Mouse (Mus musculus): ENCODE measurements at regions not wholly inside any gene's neighbourhood (a gene's known extent, or its start where the extent isn't known, plus 50 kb on each side); places are given as distances from the start of the nearest gene placed in this dataset.

DNA sequence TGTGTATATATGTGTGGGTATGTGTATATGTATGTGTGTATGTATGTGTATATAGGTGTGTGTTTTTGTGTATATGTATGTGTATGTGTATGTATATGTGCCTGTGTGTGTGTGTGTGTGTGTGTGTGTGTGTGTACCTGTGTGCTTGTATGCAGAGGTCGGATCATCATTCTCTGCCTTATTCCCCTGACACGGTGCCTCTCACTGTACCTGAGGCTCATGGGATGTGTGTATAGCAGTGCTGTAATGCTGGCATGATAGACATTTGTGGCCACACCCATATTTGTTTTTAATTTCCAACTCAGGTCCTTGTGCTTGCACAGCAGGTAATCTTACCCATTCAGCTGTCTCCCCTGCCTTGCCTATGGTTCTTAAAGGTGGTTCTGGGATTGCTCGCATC lies 402.1 kb upstream of the Tmpo start:
- DNase-seq (ENCODE audit: low read depth, low spot score): no peak

- peak; percentile 42 for DNase-seq (ENCODE audit: low read depth, low spot score)
These were observed 399.8 kb upstream of the Tmpo start for GRCm38 (mm10) chr10:91580959-91581358.

GRCm38 (mm10) chr10:91575323-91576064 lies 394.4 kb upstream of the Tmpo start:
- DNase-seq (ENCODE audit: low read depth, low spot score): no peak

DNA sequence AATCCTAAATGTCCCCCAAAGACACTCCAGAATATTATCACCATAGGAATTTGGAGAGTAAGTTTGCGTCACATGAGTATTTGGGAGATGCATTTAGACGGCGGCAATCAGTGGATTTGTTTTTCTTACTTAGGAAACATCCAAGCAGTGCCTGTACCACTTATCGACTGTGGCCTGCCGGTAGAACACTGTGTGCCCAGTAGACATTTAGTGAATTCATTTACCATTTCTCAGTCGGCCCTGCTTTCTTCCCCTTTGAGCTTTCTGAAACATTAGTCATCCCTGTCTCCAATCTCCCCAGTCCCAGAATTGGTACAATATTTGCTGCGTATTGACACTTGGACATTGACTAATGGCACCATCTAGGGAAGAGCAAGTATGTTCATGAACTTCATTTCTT lies 391.7 kb upstream of the Tmpo start:
- no peak for DNase-seq (ENCODE audit: low read depth, low spot score)

- DNase-seq (ENCODE audit: low read depth, low spot score): no peak
These were observed 387.9 kb upstream of the Tmpo start for GRCm38 (mm10) chr10:91569046-91569445.

- no peak for DNase-seq (ENCODE audit: low read depth, low spot score)
These were observed 385.1 kb upstream of the Tmpo start for GRCm38 (mm10) chr10:91566116-91566774.

DNA sequence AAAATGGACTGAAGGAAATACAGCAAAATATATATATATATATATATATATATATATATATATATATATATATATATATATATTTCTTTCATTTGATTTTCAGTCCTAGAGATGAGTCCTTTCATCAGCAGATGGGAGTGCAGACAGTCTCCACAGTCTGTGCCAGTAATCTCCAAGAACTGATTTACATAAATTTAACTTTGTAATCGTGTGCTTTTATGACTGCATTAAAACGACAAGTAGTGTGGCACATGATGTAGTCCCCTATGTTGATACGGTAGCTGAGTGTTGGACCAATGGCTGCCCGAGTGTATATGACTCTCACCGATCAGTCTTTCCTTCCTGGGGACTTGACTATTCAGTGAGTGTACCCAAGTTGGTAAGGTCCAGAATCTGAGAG lies 378.2 kb upstream of the Tmpo start:
- no peak for DNase-seq (ENCODE audit: low read depth, low spot score)

GRCm38 (mm10) chr10:91548071-91548470 lies 367.0 kb upstream of the Tmpo start:
- DNase-seq (ENCODE audit: low read depth, low spot score): no peak

DNA sequence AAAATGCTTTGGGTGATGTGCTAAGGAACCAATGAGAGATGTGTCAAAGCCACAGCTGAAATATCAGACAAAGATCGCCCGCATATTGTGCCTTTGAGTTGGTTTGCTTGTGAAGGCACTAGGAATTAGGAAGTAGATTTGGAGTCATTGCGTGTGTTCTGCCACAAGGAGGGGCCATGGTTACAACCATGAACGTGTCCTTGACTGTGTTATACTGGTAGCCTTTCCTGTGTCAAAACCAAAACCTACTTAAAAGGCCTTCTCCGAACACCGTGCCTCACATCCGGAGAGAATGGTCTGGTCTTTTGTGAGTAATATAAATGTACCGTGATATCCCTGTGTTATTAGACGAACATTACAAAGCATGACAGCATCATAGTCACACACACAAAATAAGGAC lies 365.0 kb upstream of the Tmpo start:
- peak; percentile 40 for DNase-seq (ENCODE audit: low read depth, low spot score)

- no peak for DNase-seq (ENCODE audit: low read depth, low spot score)
These were observed 364.3 kb upstream of the Tmpo start for GRCm38 (mm10) chr10:91545421-91545820.

DNA sequence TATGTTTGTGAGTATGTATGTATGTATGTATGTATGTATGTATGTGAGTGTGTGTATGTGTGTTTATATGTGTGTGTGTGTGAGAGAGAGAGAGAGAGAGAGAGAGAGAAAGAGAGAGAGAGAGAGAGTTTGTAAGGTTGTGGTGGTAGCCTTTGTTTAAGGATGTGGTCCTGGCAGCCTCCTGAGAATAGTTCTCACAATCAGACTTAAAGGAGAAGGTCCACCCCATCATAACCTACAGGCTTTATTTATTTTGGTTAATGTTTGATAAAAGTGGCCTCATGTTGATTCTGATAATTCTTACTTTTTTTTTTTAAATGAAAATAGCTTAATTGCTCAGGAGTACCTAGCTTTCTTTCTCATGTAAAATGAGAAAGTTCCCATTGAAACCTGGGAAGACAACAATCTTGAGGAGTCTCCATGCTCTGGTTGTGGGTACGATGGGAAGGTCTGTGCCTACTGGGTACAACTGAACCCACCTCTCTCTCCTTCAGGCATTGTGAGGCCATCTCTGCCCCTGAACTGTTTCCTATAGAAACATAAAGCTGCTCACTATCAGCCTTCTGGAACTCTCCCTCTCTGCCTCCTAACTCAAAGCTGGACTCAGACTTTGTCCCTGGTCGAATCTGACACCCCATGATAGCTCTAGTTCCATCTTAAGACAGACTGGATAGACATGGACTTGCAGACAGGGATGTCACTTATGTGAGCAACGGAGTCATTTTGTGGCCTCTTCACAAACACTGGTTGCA lies 362.2 kb upstream of the Tmpo start:
- no peak for DNase-seq (ENCODE audit: low read depth, low spot score)

GRCm38 (mm10) chr10:91542201-91542604 lies 361.1 kb upstream of the Tmpo start:
- DNase-seq (ENCODE audit: low read depth, low spot score): no peak

GRCm38 (mm10) chr10:91537241-91537640 lies 356.1 kb upstream of the Tmpo start:
- DNase-seq (ENCODE audit: low read depth, low spot score): peak; percentile 29

- no peak for DNase-seq (ENCODE audit: low read depth, low spot score)
These were observed 354.3 kb upstream of the Tmpo start for GRCm38 (mm10) chr10:91535392-91535791.

DNA sequence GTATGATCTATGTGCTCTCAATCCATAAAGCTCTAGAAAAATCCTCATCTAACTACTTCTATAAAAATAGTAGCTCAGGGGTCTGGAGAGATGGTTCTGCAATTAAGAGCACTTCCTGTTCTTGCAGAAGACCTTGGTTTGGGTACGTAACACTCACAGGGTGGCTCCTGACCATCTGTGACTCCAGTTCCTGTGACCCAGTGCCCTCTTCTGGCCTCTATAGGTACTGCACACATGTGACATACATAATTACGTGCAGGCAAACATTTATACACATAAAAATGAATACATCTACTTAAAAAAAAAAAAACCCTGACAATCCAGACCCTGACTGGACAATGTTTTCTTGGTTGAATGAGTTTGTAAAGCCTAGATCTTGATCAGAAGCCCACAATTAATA lies 347.2 kb upstream of the Tmpo start:
- DNase-seq (ENCODE audit: low read depth, low spot score): no peak

DNA sequence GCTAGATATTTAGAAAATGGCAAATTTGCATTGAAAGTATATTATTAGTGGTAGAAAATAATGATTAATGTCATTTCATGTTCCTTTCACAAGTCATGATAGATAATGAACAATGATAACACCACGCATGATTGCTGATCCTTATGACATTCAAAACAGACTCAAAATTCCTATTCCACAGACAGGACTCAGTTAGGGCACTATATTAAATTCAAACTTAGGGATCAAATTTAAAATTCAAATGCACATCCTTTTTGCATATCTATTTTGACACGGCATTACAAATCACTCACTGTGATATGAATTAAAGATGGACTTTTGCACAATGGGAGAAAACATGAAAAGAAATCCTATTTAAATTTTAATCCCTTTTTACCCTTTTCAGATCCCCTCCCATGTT lies 340.1 kb upstream of the Tmpo start:
- no peak for DNase-seq (ENCODE audit: low read depth, low spot score)

DNA sequence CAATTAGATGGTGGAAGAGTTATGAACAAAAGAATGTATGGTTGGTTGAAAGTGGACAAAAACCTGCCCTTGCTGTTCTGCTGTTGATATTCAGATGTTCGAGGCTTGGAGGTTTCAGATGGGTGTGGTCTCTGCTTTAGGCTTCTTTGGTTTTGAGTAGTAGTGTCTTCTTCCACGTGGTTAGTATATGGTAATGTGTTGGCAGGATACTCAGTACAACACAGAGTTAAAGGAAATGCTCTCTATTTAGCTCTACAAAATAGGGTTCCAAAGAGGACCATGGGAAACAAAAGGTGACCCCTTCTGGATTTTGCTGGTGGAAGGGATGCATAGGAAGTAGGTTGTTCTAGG lies 333.9 kb upstream of the Tmpo start:
- DNase-seq (ENCODE audit: low read depth, low spot score): no peak

GRCm38 (mm10) chr10:91514163-91515020 lies 333.3 kb upstream of the Tmpo start:
- DNase-seq (ENCODE audit: low read depth, low spot score): no peak

DNA sequence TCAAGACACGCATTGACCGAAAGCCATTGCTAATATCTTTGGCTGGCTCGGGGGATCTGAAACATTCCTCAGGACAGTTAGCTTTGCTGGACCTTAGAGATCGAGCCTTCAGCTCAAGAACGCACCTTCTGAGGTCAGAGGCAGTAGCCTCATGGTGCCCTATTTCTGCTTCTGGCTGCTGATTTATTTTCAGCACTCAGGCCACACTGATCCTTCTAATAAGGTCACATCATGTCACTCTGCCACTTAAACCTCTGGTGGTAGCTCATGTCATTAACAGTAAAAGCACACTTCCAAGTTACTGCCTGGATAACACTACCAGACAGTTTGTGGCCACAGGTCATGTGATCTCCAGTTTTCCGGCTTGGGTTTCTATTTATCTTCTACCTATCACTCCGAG lies 325.9 kb upstream of the Tmpo start:
- DNase-seq (ENCODE audit: low read depth, low spot score): no peak

DNA sequence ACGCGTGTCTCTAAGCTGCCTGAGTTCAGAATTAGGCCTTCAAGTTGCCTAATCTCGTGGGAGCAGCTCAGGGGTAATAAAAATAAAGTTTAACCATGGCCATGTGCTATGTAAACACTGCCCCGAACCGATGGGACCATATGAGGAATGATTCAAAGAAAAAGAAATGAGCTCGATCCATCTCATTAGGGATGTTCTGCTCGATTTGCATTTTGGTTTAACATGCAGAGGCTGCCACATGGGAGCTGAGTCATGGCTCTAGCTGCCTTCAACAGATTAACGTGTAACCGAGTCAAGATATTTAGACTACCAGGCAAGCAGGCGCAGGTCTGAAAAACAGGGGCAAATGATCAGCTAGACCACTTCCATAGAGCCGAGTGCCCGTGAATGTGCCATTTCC lies 323.8 kb upstream of the Tmpo start:
- peak; percentile 27 for DNase-seq (ENCODE audit: low read depth, low spot score)

DNA sequence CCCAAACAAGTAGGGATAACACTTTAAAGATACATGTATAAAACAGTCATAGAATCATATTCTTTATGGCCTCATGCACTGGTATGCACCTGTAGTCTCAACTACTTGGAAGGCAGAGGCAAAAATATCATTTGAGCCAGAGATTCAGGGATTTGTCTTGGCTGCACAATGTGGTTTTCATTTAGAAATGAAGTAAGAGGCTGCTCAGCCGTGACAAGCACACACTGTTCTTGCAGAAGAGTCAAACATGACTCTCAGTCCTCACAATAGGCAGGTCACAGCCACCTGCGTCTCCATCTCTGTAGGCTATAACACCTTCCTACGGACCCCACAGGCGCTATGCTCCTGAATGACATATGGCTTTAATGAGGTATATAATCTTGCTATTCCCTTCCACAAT lies 317.4 kb upstream of the Tmpo start:
- no peak for DNase-seq (ENCODE audit: low read depth, low spot score)

DNA sequence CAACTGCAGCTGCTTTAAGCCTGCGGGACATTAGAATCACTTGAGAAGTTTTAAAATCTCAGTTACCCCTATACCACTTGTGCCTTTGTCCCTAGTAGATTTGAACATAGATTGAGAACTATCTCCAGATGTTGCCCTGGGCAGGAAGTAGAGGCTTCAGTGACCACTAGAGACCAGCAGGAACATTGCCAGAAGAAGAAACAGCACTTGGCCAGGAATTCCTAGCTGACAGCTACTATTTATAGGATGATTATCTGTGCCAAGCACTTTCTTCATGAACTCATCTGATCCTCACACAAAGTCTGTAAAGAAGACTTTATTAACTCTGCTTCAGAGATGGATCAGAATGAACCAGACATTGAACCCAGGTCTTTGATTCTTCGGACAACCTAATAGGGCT lies 283.6 kb upstream of the Tmpo start:
- no peak for DNase-seq (ENCODE audit: low read depth, low spot score)
